Mouse (Mus musculus) midbrain, embryonic 14.5 days (tissue): ENCODE results near the gene Ifngr2. TPM values are rescaled to one million over a fixed set of nuclear protein-coding genes. Genes with fewer than 3 reads are reported as not detected.

ENCODE experiments used
- ATAC-seq: fragments of 200-750 bp; cut with Nextera tagmentation; 2 replicates; pipeline ENCODE4 v1.8.0; 2017; ENCODE audit warnings: moderate number of reproducible peaks, moderate library complexity; ENCODE audit not compliant: low FRiP score, low TSS enrichment
- DNase-seq: peaks from one replicate; pipeline ENCODE4 v3.0.0-alpha.2; 2015
- H3K27ac ChIP-seq: fragments of 300-500 bp; sonication (generic); replicated peaks from 2 replicates; pipeline ENCODE4 v1.5.1; 2014; ENCODE audit warnings: mild to moderate bottlenecking, low read depth, low read length, moderate library complexity
- H3K27me3 ChIP-seq: fragments of 300-500 bp; sonication (generic); 2 replicates; pipeline ENCODE4 v1.6.1; 2014; ENCODE audit warnings: low read length, control low read depth, mixed read lengths; ENCODE audit not compliant: control insufficient read depth, insufficient read depth
- H3K36me3 ChIP-seq: fragments of 300-500 bp; sonication (generic); 2 replicates; pipeline ENCODE4 v1.6.1; 2014; ENCODE audit warnings: low read length, control low read depth; ENCODE audit not compliant: control insufficient read depth, insufficient read depth
- H3K4me1 ChIP-seq: fragments of 300-500 bp; sonication (generic); 2 replicates; pipeline ENCODE4 v1.6.1; 2014; ENCODE audit warnings: mild to moderate bottlenecking, antibody characterized with exemption, low read length, control low read depth; ENCODE audit not compliant: control insufficient read depth, insufficient read depth
- H3K4me2 ChIP-seq: fragments of 300-500 bp; sonication (generic); 2 replicates; pipeline ENCODE4 v1.6.1; 2014; ENCODE audit warnings: mild to moderate bottlenecking, low read length, moderate library complexity
- H3K4me3 ChIP-seq: fragments of 300-500 bp; sonication (generic); replicated peaks from 2 replicates; pipeline ENCODE4 v1.5.1; 2014; ENCODE audit warnings: low read depth, low read length
- H3K9ac ChIP-seq: fragments of 300-500 bp; sonication (generic); replicated peaks from 2 replicates; pipeline ENCODE4 v1.6.1; 2014; ENCODE audit warnings: mild to moderate bottlenecking, low read length, moderate library complexity
- H3K9me3 ChIP-seq: fragments of 300-500 bp; sonication (generic); 2 replicates; pipeline ENCODE4 v1.6.1; 2016; ENCODE audit warnings: low read length, control low read depth, mixed read lengths; ENCODE audit not compliant: control insufficient read depth
- WGBS: fragments of 180-500 bp; shearing (Covaris S2); extraction: QIAGEN DNeasy Blood & Tissue Kit; methylation state at CpG from one replicate; pipeline ENCODE4 v1.1.7; 2014; 5-methylcytosine and 5-hydroxymethylcytosine counted together
- polyA plus RNA-seq: library from polyadenylated mRNA; unstranded; fragments of >200 nt; fragmentation: Nextera tagmentation; extraction: Ambion mirVana; gene quantifications from 2 replicates; pipeline ENCODE4 v1.2.1, GENCODE M21; 2014

Ifngr2 gene
- polyA plus RNA-seq, 1 experiment from 2014 or later, result 94.2 TPM

DNA sequence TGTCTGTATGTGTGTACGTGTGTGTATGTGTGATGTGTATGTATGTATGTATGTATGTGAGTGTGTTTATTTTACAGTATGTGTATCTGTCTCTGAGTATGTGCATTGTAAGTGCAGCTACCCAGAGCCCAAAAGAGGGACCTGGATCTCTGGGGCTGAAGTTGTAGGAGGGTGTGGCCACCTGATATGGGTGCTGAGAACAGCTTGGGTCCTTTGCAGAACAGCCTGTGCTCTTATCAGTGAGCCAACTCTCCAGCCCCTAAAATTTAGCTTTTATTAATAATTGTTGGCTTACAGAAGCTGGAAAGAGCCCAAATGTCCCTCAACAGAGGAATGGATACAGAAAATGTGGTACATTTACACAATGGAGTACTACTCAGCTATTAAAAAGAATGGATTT lies 3.3 kb upstream of the Ifngr2 start:
- WGBS, result 93% methylated on average over 1 of the region's 1 CpGs

GRCm38 (mm10) chr16:91545597-91546281 lies 1.1 kb upstream of the Ifngr2 start:
- Histone ChIP-seq H3K4me3 (no peak overlapping the region), H3K27ac (no peak overlapping the region), H3K9me3 (no peaks in the 10 kb centered on the region), H3K27me3 (no peaks in the 10 kb centered on the region), H3K36me3 (no peaks in the 10 kb centered on the region), H3K4me1 (peaks cover 16% of the 10 kb centered on the region), H3K9ac (no peak overlapping the region), H3K4me2 (no peak overlapping the region)
- 75% methylated on average over 10 of the region's 10 CpGs for WGBS
- ATAC-seq (no peak), DNase-seq (no peak)

More for the DNA sequence above, 3.3 kb upstream of the Ifngr2 start:
- Histone ChIP-seq H3K4me3 (no peak overlapping the region), H3K27ac (no peak overlapping the region), H3K4me1 (peaks cover 11% of the 10 kb centered on the region), H3K9ac (no peak overlapping the region), H3K27me3 (no peaks in the 10 kb centered on the region), H3K9me3 (no peaks in the 10 kb centered on the region), H3K36me3 (no peaks in the 10 kb centered on the region), H3K4me2 (no peak overlapping the region)
- DNase-seq, result no peak
- no peak for ATAC-seq

DNA sequence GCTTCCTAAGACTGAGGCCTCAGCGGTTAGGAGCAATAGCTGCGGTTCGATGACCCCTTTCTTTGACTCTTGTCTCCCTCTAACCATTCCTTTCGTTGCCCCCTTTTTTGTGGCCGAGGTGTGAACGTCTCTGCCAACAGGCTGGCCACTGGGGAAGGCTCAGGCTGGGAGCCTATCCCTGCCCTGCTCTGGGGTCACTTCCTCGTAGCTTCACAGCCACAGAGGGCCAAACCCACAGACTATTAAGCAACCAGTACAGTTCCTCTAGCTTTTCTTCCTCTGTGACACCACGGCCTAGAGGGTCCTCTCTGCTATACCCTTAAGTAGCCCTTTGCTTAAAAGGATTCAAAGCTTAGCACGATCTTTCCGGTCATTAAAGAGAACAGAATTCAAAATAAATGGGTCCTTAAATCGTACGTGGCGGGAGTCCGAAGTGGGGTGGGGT lies 459 bp upstream of the Ifngr2 start:
- Histone ChIP-seq H3K9me3 (no peaks in the 10 kb centered on the region), H3K36me3 (no peaks in the 10 kb centered on the region), H3K4me3 (peak overlapping the region; percentile 74), H3K9ac (peak overlapping the region; percentile 82), H3K4me1 (peaks cover 16% of the 10 kb centered on the region), H3K27me3 (no peaks in the 10 kb centered on the region), H3K4me2 (peak overlapping the region; percentile 69), H3K27ac (no peak overlapping the region)
- WGBS, result 14% methylated on average over 14 of the region's 14 CpGs
- peak; percentile 43 for DNase-seq
- peak; percentile 67 for ATAC-seq

DNA sequence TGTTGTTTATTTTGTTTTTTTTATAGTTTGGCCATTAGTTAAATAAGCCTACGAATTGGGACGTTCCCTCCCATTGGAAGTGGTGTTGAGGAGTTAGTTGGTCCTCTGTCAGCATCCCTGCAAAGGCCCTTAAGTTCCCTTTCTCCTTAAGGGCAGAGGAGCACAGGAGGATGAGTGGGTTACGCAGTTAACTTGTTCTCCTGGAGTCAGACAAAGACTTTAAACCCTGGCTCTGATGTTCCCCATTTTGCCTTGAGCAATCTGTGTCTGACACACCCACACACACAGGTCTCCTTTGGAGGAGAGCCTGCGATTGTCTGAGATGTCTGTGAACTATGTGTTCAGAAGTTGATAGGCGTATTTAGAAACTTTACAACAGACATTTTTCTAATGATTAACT lies 1.1 kb downstream of the Ifngr2 start:
- H3K4me1 ChIP-seq, result peaks cover 16% of the 10 kb centered on the region
- no peak overlapping the region; the same call in 1 of the 2 replicates for H3K9ac ChIP-seq
- H3K27ac ChIP-seq, result no peak overlapping the region
- H3K4me2 ChIP-seq, result peak overlapping the region; percentile 69
- no peaks in the 10 kb centered on the region for H3K9me3 ChIP-seq
- WGBS, result 73% methylated on average over 5 of the region's 5 CpGs
- no peaks in the 10 kb centered on the region for H3K36me3 ChIP-seq
- ATAC-seq (no peak), DNase-seq (no peak)
- peak overlapping the region; percentile 74 for H3K4me3 ChIP-seq
- H3K27me3 ChIP-seq, result no peaks in the 10 kb centered on the region

- Histone ChIP-seq H3K36me3 (no peaks in the 10 kb centered on the region), H3K9me3 (no peaks in the 10 kb centered on the region), H3K4me3 (peak overlapping the region; percentile 13; the same call in 1 of the 2 replicates), H3K27me3 (no peaks in the 10 kb centered on the region), H3K9ac (no peak overlapping the region), H3K27ac (no peak overlapping the region), H3K4me1 (peaks cover 19% of the 10 kb centered on the region), H3K4me2 (peak overlapping the region; percentile 69)
- DNase-seq (no peak), ATAC-seq (no peak)
- 48% methylated on average over 5 of the region's 5 CpGs for WGBS
Observed at GRCm38 (mm10) chr16:91548586-91548985, 1.7 kb downstream of the Ifngr2 start.

GRCm38 (mm10) chr16:91548996-91549395 lies 2.1 kb downstream of the Ifngr2 start:
- Histone ChIP-seq H3K27ac (no peak overlapping the region), H3K4me2 (peak overlapping the region; percentile 69), H3K27me3 (no peaks in the 10 kb centered on the region), H3K9ac (no peak overlapping the region; the same call in 1 of the 2 replicates), H3K4me3 (peak overlapping the region; percentile 13; the same call in 1 of the 2 replicates), H3K9me3 (no peaks in the 10 kb centered on the region), H3K4me1 (peaks cover 20% of the 10 kb centered on the region), H3K36me3 (no peaks in the 10 kb centered on the region)
- no peak for ATAC-seq
- 65% methylated on average over 2 of the region's 2 CpGs for WGBS
- no peak for DNase-seq

DNA sequence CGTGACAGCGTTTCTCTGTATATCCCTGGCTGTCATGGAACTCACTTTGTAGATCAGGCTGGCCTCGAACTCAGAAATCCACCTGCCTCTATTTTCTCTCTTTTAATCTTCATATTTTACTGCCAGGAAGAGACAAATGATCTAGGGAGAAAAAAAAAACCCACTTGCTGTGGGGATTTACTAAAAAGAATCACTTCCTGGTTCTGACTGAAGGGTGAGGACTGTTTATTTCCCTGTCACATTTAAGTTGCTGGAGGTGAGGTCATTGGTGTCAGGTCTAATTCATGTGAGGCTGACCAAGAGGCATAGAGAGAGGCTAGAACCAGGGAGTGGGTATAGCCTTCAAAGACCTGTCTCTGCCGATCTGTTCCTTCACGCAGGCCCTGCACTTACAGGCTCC lies 2.7 kb downstream of the Ifngr2 start:
- peaks cover 20% of the 10 kb centered on the region for H3K4me1 ChIP-seq
- no peak overlapping the region for H3K4me3 ChIP-seq
- no peak overlapping the region; the same call in 1 of the 2 replicates for H3K9ac ChIP-seq
- 0 out of 2 replicates have a peak overlapping the region, but pooled peaks have one; percentile 4 for H3K4me2 ChIP-seq
- WGBS, result 52% methylated on average over 5 of the region's 5 CpGs
- H3K9me3 ChIP-seq, result no peaks in the 10 kb centered on the region
- no peaks in the 10 kb centered on the region for H3K36me3 ChIP-seq
- ATAC-seq (no peak), DNase-seq (no peak)
- no peaks in the 10 kb centered on the region for H3K27me3 ChIP-seq
- H3K27ac ChIP-seq, result no peak overlapping the region

GRCm38 (mm10) chr16:91551081-91551524 lies 4.2 kb downstream of the Ifngr2 start:
- H3K9me3 ChIP-seq, result no peaks in the 10 kb centered on the region
- no peak overlapping the region for H3K4me3 ChIP-seq
- no peak overlapping the region for H3K4me2 ChIP-seq
- 0 out of 2 replicates have a peak, but pooled peaks cover 6% of the 10 kb centered on the region for H3K36me3 ChIP-seq
- H3K4me1 ChIP-seq, result peaks cover 20% of the 10 kb centered on the region
- H3K9ac ChIP-seq, result no peak overlapping the region
- ATAC-seq, result no peak
- H3K27me3 ChIP-seq, result no peaks in the 10 kb centered on the region
- 77% methylated on average over 10 of the region's 10 CpGs for WGBS
- DNase-seq, result no peak
- no peak overlapping the region for H3K27ac ChIP-seq

DNA sequence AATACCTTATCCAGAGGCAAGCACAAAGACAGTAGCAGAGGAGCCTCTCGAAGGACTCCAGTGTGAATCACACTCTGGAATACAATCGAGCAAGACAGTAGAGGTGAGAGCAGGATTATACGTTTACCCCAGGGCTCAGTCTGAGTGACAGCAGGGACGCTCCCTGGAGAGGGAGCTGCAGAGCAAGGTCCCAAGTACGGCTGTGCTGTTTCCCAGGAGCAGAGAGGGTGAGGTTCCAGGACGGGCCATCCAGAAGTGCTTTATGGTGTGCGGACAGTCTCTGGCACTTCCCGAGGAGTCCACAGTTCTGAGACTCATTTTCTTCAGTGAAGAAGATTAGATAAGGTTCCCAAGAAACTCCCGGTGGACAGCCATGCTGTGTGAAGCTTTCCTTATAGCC lies 5.2 kb downstream of the Ifngr2 start:
- no peaks in the 10 kb centered on the region for H3K9me3 ChIP-seq
- 0 out of 2 replicates have a peak, but pooled peaks cover 6% of the 10 kb centered on the region for H3K36me3 ChIP-seq
- no peak overlapping the region for H3K4me3 ChIP-seq
- no peaks in the 10 kb centered on the region for H3K27me3 ChIP-seq
- ATAC-seq, result no peak
- H3K4me2 ChIP-seq, result no peak overlapping the region
- H3K4me1 ChIP-seq, result peaks cover 20% of the 10 kb centered on the region
- WGBS, result 53% methylated on average over 9 of the region's 9 CpGs
- no peak for DNase-seq
- H3K27ac ChIP-seq, result no peak overlapping the region
- H3K9ac ChIP-seq, result no peak overlapping the region
